Mouse (Mus musculus): ENCODE results near the gene Asap2. TPM values are rescaled to one million over a fixed set of nuclear protein-coding genes. Genes with fewer than 3 reads are reported as not detected.

Gene Asap2
- total and polyA plus RNA-seq, 3 experiments, result 0.46 to 1.9 TPM; not detected in 1

- H3K9ac ChIP-seq (ENCODE audit: control insufficient read depth, low read depth, low read length, poor library complexity, severe bottlenecking), result no peak overlapping the region
- no peak overlapping the region for H3K4me3 ChIP-seq (ENCODE audit: control insufficient read depth in 1 of 2, insufficient read depth in 1 of 2, low read depth in 2 of 2, low read length in 2 of 2)
- DNase-seq (ENCODE audit: low read depth, low spot score), result peak; percentile 29
- no peaks in the 10 kb centered on the region for H3K27me3 ChIP-seq (ENCODE audit: control insufficient read depth in 1 of 2, insufficient read depth in 2 of 2, low read length in 2 of 2)
- H3K27ac ChIP-seq (ENCODE audit: control insufficient read depth, low read depth, low read length), result no peak overlapping the region
- peaks cover 0 to 9% of the 10 kb centered on the region in 2 experiments; a peak in 2 of 4 replicates for H3K4me1 ChIP-seq (ENCODE audit: control insufficient read depth in 1 of 2, insufficient read depth in 2 of 2, low read length in 2 of 2)
- TF ChIP-seq ZC3H11A (IDR thresholded peaks at IDR 0.05; ENCODE audit: low read depth, low read length) (no peak), NELFE (IDR thresholded peaks at IDR 0.05; ENCODE audit: low read depth, low read length) (no peak), CTCF (IDR thresholded peaks at IDR 0.05 in 2 of 3, conservative IDR thresholded peaks at IDR 0.05 in 1 of 3; ENCODE audit: control insufficient read depth in 1 of 3, insufficient read depth in 1 of 3, low read depth in 2 of 3, low read length in 3 of 3, poor library complexity in 1 of 3, severe bottlenecking in 1 of 3) (peak; percentile 27 to 44 (median 35); a peak in 4 of 6 replicates), POLR2AphosphoS5 (IDR thresholded peaks at IDR 0.05; ENCODE audit: borderline replicate concordance, low read depth, low read length) (no peak), HCFC1 (IDR thresholded peaks at IDR 0.05; ENCODE audit: low read depth, low read length) (no peak)
- no peaks in the 10 kb centered on the region for H3K79me2 ChIP-seq (ENCODE audit: control insufficient read depth, insufficient read depth, low read length, poor library complexity)
- no peaks in the 10 kb centered on the region for H3K9me3 ChIP-seq (replicated peaks; ENCODE audit: insufficient read depth, low read length)
- H3K36me3 ChIP-seq (ENCODE audit: control insufficient read depth in 1 of 2, insufficient read depth in 2 of 2, low read length in 2 of 2), result no peaks in the 10 kb centered on the region
Observed at GRCm38 (mm10) chr12:21133972-21134859, 144.0 kb downstream of the Asap2 start.

GRCm38 (mm10) chr12:21135651-21136461 lies 145.6 kb downstream of the Asap2 start:
- Histone ChIP-seq H3K36me3 (ENCODE audit: control insufficient read depth in 1 of 2, insufficient read depth in 2 of 2, low read length in 2 of 2) (no peaks in the 10 kb centered on the region), H3K9ac (ENCODE audit: control insufficient read depth, low read depth, low read length, poor library complexity, severe bottlenecking) (no peak overlapping the region), H3K27me3 (ENCODE audit: control insufficient read depth in 1 of 2, insufficient read depth in 2 of 2, low read length in 2 of 2) (no peaks in the 10 kb centered on the region), H3K4me3 (ENCODE audit: control insufficient read depth in 1 of 2, insufficient read depth in 1 of 2, low read depth in 2 of 2, low read length in 2 of 2) (no peak overlapping the region), H3K79me2 (ENCODE audit: control insufficient read depth, insufficient read depth, low read length, poor library complexity) (no peaks in the 10 kb centered on the region), H3K27ac (ENCODE audit: control insufficient read depth, low read depth, low read length) (no peak overlapping the region), H3K4me1 (ENCODE audit: control insufficient read depth in 1 of 2, insufficient read depth in 2 of 2, low read length in 2 of 2) (peaks cover 0 to 9% of the 10 kb centered on the region in 2 experiments; a peak in 2 of 4 replicates), H3K9me3 (replicated peaks; ENCODE audit: insufficient read depth, low read length) (no peaks in the 10 kb centered on the region)
- no peak for TF ChIP-seq JUND (IDR thresholded peaks at IDR 0.05; ENCODE audit: low read depth, low read length)
- TF ChIP-seq SIN3A (IDR thresholded peaks at IDR 0.05; ENCODE audit: low read length), result no peak
- no peak for TF ChIP-seq HCFC1 (IDR thresholded peaks at IDR 0.05; ENCODE audit: low read depth, low read length)
- TF ChIP-seq GATA1 (IDR thresholded peaks at IDR 0.05; ENCODE audit: low read depth, low read length), result no peak
- TF ChIP-seq ZMIZ1 (IDR thresholded peaks at IDR 0.05; ENCODE audit: low read depth, low read length), result no peak
- TF ChIP-seq MYC (IDR thresholded peaks at IDR 0.05; ENCODE audit: low read depth, low read length), result no peak
- TF ChIP-seq MEF2A (IDR thresholded peaks at IDR 0.05; ENCODE audit: extremely low read depth, insufficient replicate concordance, low read depth, low read length, poor library complexity, severe bottlenecking), result no peak
- no peak; a peak in 1 of 4 replicates for TF ChIP-seq EP300 (IDR thresholded peaks at IDR 0.05; ENCODE audit: low read depth in 1 of 2, low read length in 2 of 2)
- TF ChIP-seq MYB (IDR thresholded peaks at IDR 0.05; ENCODE audit: low read depth, low read length), result no peak
- TF ChIP-seq SMC3 (IDR thresholded peaks at IDR 0.05; ENCODE audit: low read depth, low read length), result no peak
- no peak for TF ChIP-seq TAL1 (IDR thresholded peaks at IDR 0.05; ENCODE audit: low read length)
- no peak for TF ChIP-seq RCOR1 (IDR thresholded peaks at IDR 0.05; ENCODE audit: low read depth, low read length)
- no peak for TF ChIP-seq ETS1 (IDR thresholded peaks at IDR 0.05; ENCODE audit: low read depth, low read length)
- no peak for TF ChIP-seq MAX (IDR thresholded peaks at IDR 0.05; ENCODE audit: low read length)
- no peak for TF ChIP-seq MAFK (IDR thresholded peaks at IDR 0.05; ENCODE audit: borderline replicate concordance, low read depth, low read length)
- TF ChIP-seq CHD1 (IDR thresholded peaks at IDR 0.05; ENCODE audit: low read depth, low read length), result no peak
- TF ChIP-seq TBP (IDR thresholded peaks at IDR 0.05; ENCODE audit: low read depth, low read length), result no peak
- no peak for TF ChIP-seq E2F4 (IDR thresholded peaks at IDR 0.05; ENCODE audit: borderline replicate concordance, low read depth, low read length)
- peak; percentile 63 for DNase-seq (ENCODE audit: low read depth, low spot score)

All from MEL (cell line).